Mouse (Mus musculus) embryo, embryonic 9.5 days (tissue): ENCODE data around the gene Cldn13.

Experiments used
- DNase-seq: peaks from one replicate; pipeline ENCODE4 v3.0.0-alpha.2; 2017; ENCODE audit errors: extremely low spot score

Cldn13 gene

DNA sequence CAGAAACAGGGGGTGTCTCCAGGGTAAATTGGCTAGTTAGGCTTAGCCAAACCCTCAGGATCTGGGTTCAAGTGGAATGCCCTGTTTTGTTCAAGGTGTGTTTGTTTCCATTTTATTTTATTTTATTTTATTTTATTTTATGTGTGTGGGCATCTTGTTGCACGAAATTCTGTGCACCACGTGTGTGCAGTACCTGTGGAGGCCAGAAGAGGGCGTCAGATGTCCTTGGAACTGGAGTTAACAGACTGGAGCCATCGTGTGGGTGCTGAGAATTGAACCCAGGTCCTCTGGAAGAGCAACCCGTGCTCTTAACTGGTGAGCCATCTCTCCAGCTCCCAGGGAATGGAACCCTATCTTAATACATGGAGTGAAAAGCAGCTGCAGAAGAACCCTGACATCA is 22.6 kb downstream of the Cldn13 start:
- no peak for DNase-seq

DNA sequence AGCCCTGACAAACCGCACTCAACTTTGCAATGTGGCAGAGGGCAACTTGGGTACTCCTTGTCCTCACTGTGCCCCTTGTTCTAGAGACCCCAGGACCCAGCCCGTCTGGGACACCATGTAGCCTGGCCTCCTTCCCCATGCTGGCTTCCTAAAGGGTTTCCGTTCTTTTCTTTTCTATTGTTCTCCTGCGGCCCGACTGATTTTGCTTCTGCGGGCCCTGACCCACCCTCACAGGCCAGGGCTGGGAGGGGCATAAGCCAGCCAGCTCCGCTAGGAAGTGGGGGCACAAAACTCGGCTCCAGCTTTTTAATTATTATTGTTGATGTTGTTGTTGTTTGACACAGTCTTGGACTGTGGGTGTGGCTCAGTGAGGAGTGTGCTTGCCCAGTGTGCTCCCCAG is 23.8 kb downstream of the Cldn13 start:
- no peak for DNase-seq

DNA sequence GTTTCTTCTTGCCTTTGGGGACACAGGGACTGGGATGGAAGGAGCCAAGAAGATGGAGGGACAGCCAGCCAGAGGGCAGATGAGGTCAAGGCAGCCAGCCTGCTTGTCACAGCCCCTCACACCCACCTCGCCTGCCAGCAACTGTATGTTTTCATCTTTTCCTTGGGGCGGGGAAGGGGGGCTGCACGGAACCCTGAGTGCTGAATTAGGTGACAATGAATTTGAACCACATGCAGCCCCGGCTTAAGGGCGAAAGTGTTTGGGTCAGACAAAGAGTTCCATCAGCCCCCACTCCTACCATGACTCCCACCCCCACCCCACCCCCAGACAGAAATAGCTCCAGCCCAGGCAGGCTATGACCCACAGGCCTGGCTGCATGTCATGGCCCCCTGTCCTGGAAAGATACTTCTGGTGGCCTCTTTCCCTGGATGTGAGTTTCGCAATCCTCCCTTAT is 24.7 kb downstream of the Cldn13 start:
- no peak for DNase-seq

DNA sequence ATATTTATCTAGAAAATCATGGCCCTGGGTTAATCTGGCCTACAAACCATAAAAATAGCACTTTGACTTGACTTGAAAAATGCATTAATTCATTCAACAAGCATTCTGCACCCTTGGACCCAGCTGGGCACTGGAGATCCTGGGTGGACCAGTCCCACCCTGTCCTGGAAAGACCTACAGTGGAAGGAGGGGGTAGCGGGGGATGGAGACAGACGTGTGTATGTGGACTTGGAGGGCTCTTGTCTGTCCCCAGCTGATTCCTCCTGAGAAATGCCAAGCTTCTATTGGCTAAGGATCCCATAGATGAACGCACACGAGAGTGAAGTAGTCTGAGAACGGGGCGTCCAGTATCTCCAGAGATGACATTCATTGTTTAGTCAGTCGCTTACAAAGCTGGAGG is 26.8 kb downstream of the Cldn13 start:
- DNase-seq, result no peak

DNA sequence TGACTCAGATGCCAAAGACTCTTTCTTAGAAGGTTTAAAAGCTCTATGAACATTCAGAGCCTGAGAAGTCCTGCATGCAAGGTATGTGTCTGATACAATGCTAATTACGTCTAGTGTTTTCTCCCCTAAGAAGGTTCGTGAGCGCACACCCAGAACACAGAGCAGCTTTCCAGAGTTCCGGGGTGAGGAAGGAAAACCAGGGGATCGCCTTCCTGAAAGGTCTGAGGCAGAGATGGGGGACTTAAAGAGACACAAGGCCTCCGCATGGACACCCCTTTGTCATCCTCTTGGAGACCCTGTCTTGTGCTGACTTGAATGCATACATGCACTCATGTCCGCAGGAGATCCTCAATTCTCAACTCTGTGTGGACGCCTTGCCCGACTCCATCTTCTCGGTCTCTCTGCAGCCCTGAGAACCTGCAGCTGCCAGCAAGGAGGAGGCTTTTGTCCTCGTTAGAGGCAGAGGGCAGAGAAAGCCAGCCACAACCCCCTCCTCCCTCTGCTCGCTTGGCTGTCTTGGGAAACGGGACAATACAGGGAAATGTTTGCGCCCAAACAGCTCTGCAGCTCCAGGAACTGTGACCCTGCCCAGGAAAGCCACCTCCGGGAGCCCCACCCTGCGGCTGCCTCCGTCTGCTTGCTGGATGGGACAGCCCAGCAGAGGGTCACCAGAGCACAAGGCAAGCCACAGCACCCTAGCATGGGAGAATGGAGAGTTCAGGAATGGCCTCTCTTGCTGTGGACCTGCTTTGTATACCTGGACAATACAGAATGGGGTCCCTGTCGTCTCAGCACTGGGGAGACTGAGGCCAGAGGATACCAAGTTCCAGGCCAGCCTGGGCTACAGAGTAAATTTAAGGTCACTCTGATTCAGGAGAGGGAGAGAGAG is 27.6 kb downstream of the Cldn13 start:
- peak; percentile 12 for DNase-seq

DNA sequence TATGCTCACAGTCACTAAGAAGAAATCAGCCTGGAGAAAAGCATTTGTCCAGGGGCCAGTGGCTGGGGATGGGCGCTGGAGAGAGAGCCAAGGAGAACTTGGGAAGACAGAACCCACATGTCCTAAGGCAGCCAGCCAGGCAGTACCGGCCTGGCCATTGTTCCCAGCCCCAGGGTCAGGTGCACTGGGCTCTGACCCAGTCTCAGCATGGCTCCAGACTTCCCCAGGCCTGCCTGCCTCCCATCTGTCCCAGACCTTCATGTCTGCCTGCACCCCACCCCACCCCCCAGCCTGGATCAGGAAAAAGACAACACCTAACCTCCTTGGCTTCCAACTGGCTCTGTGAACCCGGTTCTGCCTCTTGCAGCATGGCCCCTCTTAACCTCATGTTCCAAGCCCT is 32.2 kb downstream of the Cldn13 start:
- DNase-seq, result no peak

DNA sequence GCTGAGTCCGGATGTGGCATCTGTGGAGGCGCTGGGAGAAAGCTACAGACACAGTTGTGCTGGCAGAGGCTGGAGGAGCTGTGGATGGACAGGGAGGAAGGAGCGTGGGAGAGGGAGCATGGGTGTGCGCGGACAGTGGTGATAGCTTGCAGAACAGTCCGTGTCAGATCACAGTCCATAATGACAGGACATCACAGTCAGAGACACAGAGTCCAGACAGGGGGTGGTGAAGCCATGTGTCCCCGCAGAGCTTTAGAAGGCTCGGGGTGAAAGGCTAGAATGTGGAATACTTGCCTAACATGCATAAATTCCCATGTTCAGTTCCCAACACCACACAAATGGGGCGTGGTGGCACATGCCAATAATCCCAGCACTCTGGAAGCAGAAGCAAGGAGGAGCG is 38.5 kb downstream of the Cldn13 start:
- no peak for DNase-seq

DNA sequence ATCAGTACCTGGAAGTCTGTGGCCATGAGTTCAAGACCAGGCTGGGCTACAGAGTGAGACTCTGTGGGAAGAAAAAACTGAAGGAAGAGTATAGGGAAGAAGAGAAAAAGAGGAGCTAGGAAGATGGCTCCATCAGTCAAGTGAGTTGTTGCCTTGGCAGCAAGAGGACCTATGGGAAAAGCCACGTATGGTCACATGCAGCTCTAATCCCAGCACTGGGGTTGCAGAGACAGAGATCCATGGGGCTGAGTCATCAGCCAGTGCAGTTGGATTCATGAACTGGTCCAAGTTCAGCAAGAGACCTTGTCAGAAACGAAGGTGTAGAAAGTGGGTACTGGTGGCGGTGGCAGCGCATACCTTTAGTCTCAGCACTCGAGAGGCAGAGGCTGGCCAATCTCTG is 40.1 kb downstream of the Cldn13 start:
- no peak for DNase-seq

DNA sequence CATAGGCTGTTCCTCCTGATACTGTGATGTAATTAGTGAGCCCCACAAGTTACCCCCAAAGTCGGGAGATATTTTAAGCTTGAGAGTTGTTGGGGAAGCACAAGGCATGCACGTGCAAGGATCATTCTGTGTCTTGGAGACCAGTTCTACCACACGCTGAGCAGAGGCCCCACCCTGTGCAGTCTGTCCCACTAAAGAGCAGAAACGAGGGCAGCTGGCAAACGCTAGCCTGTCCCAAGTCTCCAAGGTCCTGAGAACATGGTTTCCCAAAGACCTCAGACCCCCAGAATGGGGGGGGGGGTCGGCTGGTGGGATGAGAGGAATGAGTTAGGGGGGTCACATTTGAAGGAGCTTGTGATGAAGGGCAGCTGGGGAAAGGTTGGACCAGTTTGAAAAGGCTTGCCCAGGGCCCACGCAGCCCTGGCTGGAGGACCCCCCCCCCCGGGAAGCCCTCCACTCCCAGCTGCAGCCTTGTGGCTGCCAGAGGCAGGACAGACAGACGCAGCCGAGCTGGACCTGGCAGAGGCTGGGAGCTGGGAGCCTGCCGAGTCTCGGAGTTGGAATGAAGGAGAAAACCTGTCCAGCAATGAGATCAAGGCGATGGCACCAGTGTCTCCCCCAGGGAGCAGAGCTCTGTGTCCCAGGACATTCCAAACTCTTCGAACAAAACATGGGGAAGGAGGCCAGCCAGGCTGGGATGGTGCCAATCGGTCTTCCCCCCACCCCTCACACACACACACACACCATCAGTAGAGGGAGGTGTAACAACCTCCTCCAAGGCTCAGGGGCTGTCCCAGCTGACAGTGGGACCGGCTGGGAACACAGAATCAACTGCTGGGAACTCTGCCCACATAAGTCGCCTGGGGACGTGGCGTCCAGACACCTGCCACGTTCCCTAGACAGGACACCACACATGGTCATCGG is 41.1 kb downstream of the Cldn13 start:
- DNase-seq, result no peak

DNA sequence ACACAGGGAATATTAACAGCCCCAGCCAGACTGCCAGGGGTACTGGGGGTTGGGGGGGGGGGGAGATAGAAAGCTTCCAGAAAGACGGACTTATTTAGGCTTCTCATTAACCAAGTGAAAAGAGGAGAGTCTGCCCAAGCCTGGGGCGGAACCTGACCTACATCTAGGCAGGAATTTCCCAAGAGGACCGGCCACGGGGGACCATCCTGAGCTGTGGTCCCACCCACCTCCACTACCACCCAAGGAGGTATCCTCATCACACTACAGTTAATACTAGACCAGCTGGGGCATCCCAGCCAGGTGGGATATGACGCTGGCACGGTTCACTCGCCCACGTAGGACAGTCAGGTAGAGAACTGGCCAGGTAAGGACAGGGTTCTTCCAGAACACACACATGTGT is 42.3 kb downstream of the Cldn13 start:
- no peak for DNase-seq

DNA sequence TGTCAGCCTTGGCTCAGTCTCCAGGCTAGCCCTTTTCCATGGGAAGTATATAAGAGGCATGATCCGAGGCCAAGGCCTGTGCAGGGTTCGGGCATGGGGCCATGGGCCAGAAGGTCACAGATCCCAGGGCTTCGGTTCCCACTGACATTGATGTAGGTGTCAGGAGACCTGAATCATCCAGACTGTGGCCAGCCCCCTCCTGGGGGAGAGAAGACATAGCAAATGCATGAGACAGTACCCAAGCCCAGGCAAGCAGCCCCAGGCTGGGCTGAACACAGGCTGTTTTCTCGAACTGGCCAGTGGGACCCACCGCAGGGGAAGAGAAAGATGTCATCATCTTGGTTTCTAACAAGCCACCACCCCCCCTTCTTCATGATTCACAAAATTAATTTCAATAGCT is 42.7 kb downstream of the Cldn13 start:
- DNase-seq, result no peak

DNA sequence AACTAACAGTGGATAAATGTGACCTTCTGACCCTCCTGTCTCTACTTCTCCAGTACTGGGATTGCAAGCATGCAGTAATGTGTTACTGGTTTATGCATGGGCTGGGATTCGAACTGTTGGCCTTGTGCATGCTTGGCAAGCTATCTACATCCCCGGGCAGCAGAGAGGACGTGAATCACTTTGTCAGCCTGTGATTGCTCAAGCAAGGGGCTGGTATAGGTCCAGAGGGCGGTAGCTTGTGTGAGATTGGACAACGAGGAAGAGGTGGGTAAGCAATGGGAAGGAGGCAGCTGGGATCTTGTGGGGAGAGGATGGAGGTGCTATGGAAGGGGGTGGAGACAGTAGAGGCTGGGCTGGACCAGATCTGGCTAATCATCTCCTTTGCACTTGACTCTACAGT is 46.8 kb downstream of the Cldn13 start:
- DNase-seq, result no peak

DNA sequence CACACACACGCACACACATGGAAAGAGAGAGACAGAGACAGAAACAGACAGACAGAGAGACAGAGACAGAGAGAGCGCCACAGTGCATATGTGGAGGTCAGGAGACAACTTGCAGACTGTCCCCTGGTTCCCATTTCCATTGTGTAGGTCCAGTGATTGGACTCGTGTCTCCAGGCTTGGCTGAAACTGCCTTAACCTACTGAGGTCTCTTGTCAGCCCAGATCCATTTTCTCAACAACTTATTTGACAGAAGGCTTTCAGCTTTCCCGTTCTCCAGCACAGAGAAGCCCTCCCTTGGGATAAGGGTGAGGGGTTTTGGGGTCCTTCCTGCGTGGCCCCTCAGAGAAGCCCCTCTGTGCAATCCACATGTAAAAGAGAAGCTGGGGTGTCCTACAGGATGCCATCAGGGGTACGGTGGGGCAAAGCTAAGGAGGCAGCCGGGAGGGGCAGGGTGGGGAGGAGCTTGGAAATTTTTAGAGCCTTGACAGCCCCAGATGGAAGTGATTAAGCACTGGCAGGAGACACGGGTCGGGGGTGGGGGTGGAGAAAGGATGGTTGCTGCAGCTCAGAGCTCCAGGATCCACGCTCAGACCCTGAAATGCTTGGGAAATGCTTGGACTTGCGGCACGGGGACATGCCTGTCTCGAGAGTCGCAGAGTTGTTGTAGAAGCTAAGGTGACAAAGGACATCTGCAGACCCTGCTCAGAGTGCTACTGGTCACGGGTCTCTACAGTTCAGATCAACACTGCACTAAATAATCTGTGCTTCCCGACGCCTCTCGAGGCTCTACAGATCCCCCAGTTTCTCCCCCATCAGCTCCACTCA is 47.8 kb downstream of the Cldn13 start:
- peak; percentile 52 for DNase-seq

DNA sequence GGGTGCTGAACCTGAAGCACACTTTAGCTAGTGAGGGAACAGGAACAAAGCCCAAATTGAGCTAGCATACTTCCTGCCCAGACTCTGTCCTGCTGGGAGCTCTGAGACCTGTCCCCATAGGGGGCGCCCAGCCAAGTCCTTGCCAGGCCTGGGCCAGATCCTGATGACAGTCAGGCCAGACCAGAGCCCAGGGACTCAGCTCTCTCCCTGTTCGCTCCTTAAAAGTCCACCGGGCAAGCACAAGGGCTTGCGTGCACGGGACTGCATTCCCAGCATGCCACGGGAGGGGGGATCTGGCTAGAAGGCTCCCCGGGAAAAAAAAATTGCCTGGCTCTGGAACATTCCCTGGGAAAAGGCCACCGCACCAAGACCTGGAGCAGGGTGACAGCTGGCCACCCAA is 50.2 kb downstream of the Cldn13 start:
- peak; percentile 8 for DNase-seq
